Mouse (Mus musculus) adrenal gland, postnatal 0 days (tissue): ENCODE data around the gene Atg4a. TPM values are rescaled to one million over a fixed set of nuclear protein-coding genes. Genes with fewer than 3 reads are reported as not detected.

ENCODE experiments used
- polyA plus RNA-seq: library from polyadenylated mRNA; unstranded; fragments of >200 nt; fragmentation: Nextera tagmentation; extraction: Ambion mirVana; gene quantifications from 2 replicates; pipeline ENCODE4 v1.2.1, GENCODE M21; 2015

Atg4a gene
- 25.5 and 26.4 TPM in 2 replicates for polyA plus RNA-seq

GRCm38 (mm10) chrX:140956272-140956940, at the start of gene Atg4a, which contains the start of gene Psmd10:
Gene Atg4a (plus strand): TSS chrX:140956907.
Gene Psmd10 (minus strand): TSS chrX:140956728.

GRCm38 (mm10) chrX:140907360-140907759, 49.3 kb upstream of the Atg4a start, which contains the start of gene Vsig1:
Gene Vsig1 (plus strand): TSS chrX:140907608.

Other genes starting within 250 kb of the Atg4a start
- not detected in 2 replicates for gene Tex13b, start 143.5 kb upstream of the Atg4a start, polyA plus RNA-seq
- gene Vsig1, start 49.3 kb upstream of the Atg4a start, polyA plus RNA-seq, result not detected in 2 replicates
- gene Psmd10, start 179 bp upstream of the Atg4a start, polyA plus RNA-seq, result 56.7 and 59.2 TPM in 2 replicates